8 mouse cellular contexts compared by ENCODE assay signal in the genomic region with DNA sequence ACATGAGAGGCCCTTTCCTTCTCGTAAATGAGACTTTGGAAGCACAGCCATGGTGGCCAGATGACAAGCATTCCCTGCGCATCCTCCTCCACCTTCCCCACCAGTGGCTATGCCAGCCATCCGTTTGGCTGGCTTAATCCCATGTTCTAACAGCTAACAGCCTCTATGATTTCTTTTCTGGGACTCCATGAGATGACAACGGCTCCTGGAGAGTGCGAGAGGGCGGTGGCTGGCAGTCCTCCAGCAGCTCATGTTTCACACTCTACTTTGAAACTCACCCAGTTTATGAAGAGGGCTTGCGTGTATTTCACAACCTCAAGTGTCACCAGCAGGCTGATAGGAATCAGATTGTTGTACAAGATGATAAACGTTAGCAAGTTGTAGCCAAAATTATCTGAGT.
DNase-seq lines count a peak whose midpoint lies in the region; ATAC-seq and TF ChIP-seq lines count a peak whose summit lies in the region.

No protein-coding gene starts in this region.

- H3K9ac ChIP-seq in heart, embryonic 15.5 days, result no peak overlapping the region
- H3K9ac ChIP-seq in liver, embryonic 12.5 days, result no peak overlapping the region

- 23% methylated on average over 8 of the region's 8 CpGs for WGBS in heart, embryonic 15.5 days
- WGBS in liver, embryonic 12.5 days (ENCODE audit: insufficient replicate concordance), result 71% methylated on average over 8 of the region's 8 CpGs

- TF ChIP-seq POLR2A in brain, embryonic 14.5 days (IDR thresholded peaks at IDR 0.05; ENCODE audit: borderline replicate concordance, extremely low read depth, insufficient read depth, insufficient read length, poor library complexity, severe bottlenecking), result no peak

- H3K4me3 ChIP-seq in heart, embryonic 15.5 days, result no peak overlapping the region
- no peak overlapping the region for H3K4me3 ChIP-seq in liver, embryonic 12.5 days

- peak; percentile 66 to 71 for DNase-seq in heart, adult 18-20 months
- no peak for DNase-seq in heart, postnatal 25 days (ENCODE audit: low spot score)
- peak; percentile 57 for DNase-seq in brain, embryonic 14.5 days (ENCODE audit: low read depth)
- peak; percentile 83 to 85 for DNase-seq in left cerebral cortex, postnatal 36 days (ENCODE audit: low spot score in 2 of 2)
- DNase-seq in skeletal muscle tissue, adult 2 months (ENCODE audit: low read depth, low spot score), result peak; percentile 77
- DNase-seq in thymus, postnatal 0 days (ENCODE audit: low spot score), result no peak

- intact Hi-C loops in heart, postnatal 25 days (cut with DNase I), result no loop called here
- intact Hi-C loops in left cerebral cortex, postnatal 36 days (cut with DNase I), result loop anchor here (5.0 kb wide), 1 partner anchor 151 kb away; no protein-coding TSS in a partner anchor

- H3K4me2 ChIP-seq in heart, embryonic 15.5 days, result peak overlapping the region; percentile 17
- no peak overlapping the region for H3K4me2 ChIP-seq in liver, embryonic 12.5 days

- peak; percentile 78 for ATAC-seq in heart, embryonic 15.5 days (replicated peaks; ENCODE audit: insufficient number of reproducible peaks, insufficient read depth, low FRiP score, low read depth)
- no peak for ATAC-seq in liver, embryonic 12.5 days

- no peaks in the 10 kb centered on the region for H3K9me3 ChIP-seq in heart, embryonic 15.5 days (replicated peaks)
- H3K9me3 ChIP-seq in liver, embryonic 12.5 days (replicated peaks), result no peaks in the 10 kb centered on the region

- no peak for TF ChIP-seq CTCF in brain, embryonic 14.5 days (IDR thresholded peaks at IDR 0.05; ENCODE audit: borderline replicate concordance, extremely low read depth, insufficient read depth, insufficient read length)

- no peaks in the 10 kb centered on the region for H3K27me3 ChIP-seq in heart, embryonic 15.5 days
- no peaks in the 10 kb centered on the region for H3K27me3 ChIP-seq in liver, embryonic 12.5 days (replicated peaks)

- H3K36me3 ChIP-seq in heart, embryonic 15.5 days, result no peaks in the 10 kb centered on the region
- H3K36me3 ChIP-seq in liver, embryonic 12.5 days, result no peaks in the 10 kb centered on the region

- H3K4me1 ChIP-seq in heart, embryonic 15.5 days (replicated peaks), result peaks cover 13% of the 10 kb centered on the region
- no peaks in the 10 kb centered on the region for H3K4me1 ChIP-seq in liver, embryonic 12.5 days

- peak overlapping the region; percentile 67 for H3K27ac ChIP-seq in heart, embryonic 15.5 days
- no peak overlapping the region for H3K27ac ChIP-seq in liver, embryonic 12.5 days

Comparison
In these comparisons a context has a peak if more than half of its experiments do, and no peak if none do; other contexts are left out.
1. DNase-seq: peak in heart, adult 18-20 months (2 of 2), brain, embryonic 14.5 days (single experiment), left cerebral cortex, postnatal 36 days (2 of 2) and skeletal muscle tissue, adult 2 months (single experiment); none in heart, postnatal 25 days (single experiment) and thymus, postnatal 0 days (single experiment).